Mouse (Mus musculus): ENCODE data around the gene Bpi. TPM values are rescaled to one million over a fixed set of nuclear protein-coding genes. Genes with fewer than 3 reads are reported as not detected.

Gene Bpi
- polyA plus RNA-seq, 1 experiment from 2014 or later: not detected

GRCm38 (mm10) chr2:158247852-158248251 is 10.0 kb upstream of the Bpi start:
- H3K4me1 ChIP-seq (ENCODE audit: control insufficient read depth, insufficient read depth, low read length): no peaks in the 10 kb centered on the region
- ATAC-seq (ENCODE audit: insufficient number of reproducible peaks, insufficient read depth, low FRiP score, low read depth): no peak
- H3K9me3 ChIP-seq (ENCODE audit: control insufficient read depth, low read depth, low read length): no peaks in the 10 kb centered on the region
- no peaks in the 10 kb centered on the region for H3K27me3 ChIP-seq (ENCODE audit: control insufficient read depth, insufficient read depth, low read length)
- H3K9ac ChIP-seq (replicated peaks; ENCODE audit: low read depth, low read length): no peak overlapping the region
- H3K4me2 ChIP-seq (replicated peaks; ENCODE audit: low read depth, low read length): no peak overlapping the region
- no peak overlapping the region for H3K4me3 ChIP-seq (ENCODE audit: low read depth, low read length)
- WGBS: 70% methylated on average over 6 of the region's 6 CpGs
- H3K36me3 ChIP-seq (ENCODE audit: control insufficient read depth, insufficient read depth, low read length): no peaks in the 10 kb centered on the region
- H3K27ac ChIP-seq (ENCODE audit: low read length): no peak overlapping the region

GRCm38 (mm10) chr2:158248318-158248717 is 9.6 kb upstream of the Bpi start:
- H3K9me3 ChIP-seq (ENCODE audit: control insufficient read depth, low read depth, low read length): no peaks in the 10 kb centered on the region
- no peak overlapping the region for H3K4me2 ChIP-seq (replicated peaks; ENCODE audit: low read depth, low read length)
- whole genome bisulfite sequencing: 36% methylated on average over 7 of the region's 7 CpGs
- H3K27me3 ChIP-seq (ENCODE audit: control insufficient read depth, insufficient read depth, low read length): no peaks in the 10 kb centered on the region
- no peaks in the 10 kb centered on the region for H3K4me1 ChIP-seq (ENCODE audit: control insufficient read depth, insufficient read depth, low read length)
- no peak overlapping the region for H3K9ac ChIP-seq (replicated peaks; ENCODE audit: low read depth, low read length)
- no peak overlapping the region for H3K27ac ChIP-seq (ENCODE audit: low read length)
- H3K36me3 ChIP-seq (ENCODE audit: control insufficient read depth, insufficient read depth, low read length): no peaks in the 10 kb centered on the region
- no peak overlapping the region for H3K4me3 ChIP-seq (ENCODE audit: low read depth, low read length)
- ATAC-seq (ENCODE audit: insufficient number of reproducible peaks, insufficient read depth, low FRiP score, low read depth): no peak

GRCm38 (mm10) chr2:158250558-158250957 is 7.3 kb upstream of the Bpi start:
- Histone ChIP-seq H3K27me3 (ENCODE audit: control insufficient read depth, insufficient read depth, low read length) (no peaks in the 10 kb centered on the region), H3K36me3 (ENCODE audit: control insufficient read depth, insufficient read depth, low read length) (no peaks in the 10 kb centered on the region), H3K4me1 (ENCODE audit: control insufficient read depth, insufficient read depth, low read length) (no peaks in the 10 kb centered on the region), H3K9ac (replicated peaks; ENCODE audit: low read depth, low read length) (no peak overlapping the region), H3K4me2 (replicated peaks; ENCODE audit: low read depth, low read length) (no peak overlapping the region), H3K9me3 (ENCODE audit: control insufficient read depth, low read depth, low read length) (no peaks in the 10 kb centered on the region), H3K4me3 (ENCODE audit: low read depth, low read length) (no peak overlapping the region), H3K27ac (ENCODE audit: low read length) (no peak overlapping the region)
- 73% methylated on average over 4 of the region's 4 CpGs for WGBS
- ATAC-seq (ENCODE audit: insufficient number of reproducible peaks, insufficient read depth, low FRiP score, low read depth): no peak

GRCm38 (mm10) chr2:158253806-158254205 is 4.1 kb upstream of the Bpi start:
- Histone ChIP-seq H3K36me3 (ENCODE audit: control insufficient read depth, insufficient read depth, low read length) (no peaks in the 10 kb centered on the region), H3K27ac (ENCODE audit: low read length) (no peak overlapping the region), H3K4me1 (ENCODE audit: control insufficient read depth, insufficient read depth, low read length) (peaks cover 18% of the 10 kb centered on the region; the same call in 1 of the 2 replicates), H3K9me3 (ENCODE audit: control insufficient read depth, low read depth, low read length) (no peaks in the 10 kb centered on the region), H3K9ac (replicated peaks; ENCODE audit: low read depth, low read length) (no peak overlapping the region), H3K4me2 (replicated peaks; ENCODE audit: low read depth, low read length) (no peak overlapping the region), H3K4me3 (ENCODE audit: low read depth, low read length) (no peak overlapping the region), H3K27me3 (ENCODE audit: control insufficient read depth, insufficient read depth, low read length) (no peaks in the 10 kb centered on the region)
- 77% methylated on average over 5 of the region's 5 CpGs for WGBS
- ATAC-seq (ENCODE audit: insufficient number of reproducible peaks, insufficient read depth, low FRiP score, low read depth): no peak

- Histone ChIP-seq H3K9me3 (ENCODE audit: control insufficient read depth, low read depth, low read length) (no peaks in the 10 kb centered on the region), H3K4me1 (ENCODE audit: control insufficient read depth, insufficient read depth, low read length) (peaks cover 18% of the 10 kb centered on the region; the same call in 1 of the 2 replicates), H3K27me3 (ENCODE audit: control insufficient read depth, insufficient read depth, low read length) (no peaks in the 10 kb centered on the region), H3K9ac (replicated peaks; ENCODE audit: low read depth, low read length) (0 out of 2 replicates have a peak overlapping the region, but pooled peaks have one; percentile 4), H3K36me3 (ENCODE audit: control insufficient read depth, insufficient read depth, low read length) (no peaks in the 10 kb centered on the region), H3K27ac (ENCODE audit: low read length) (no peak overlapping the region; the same call in 1 of the 2 replicates), H3K4me3 (ENCODE audit: low read depth, low read length) (no peak overlapping the region), H3K4me2 (replicated peaks; ENCODE audit: low read depth, low read length) (0 out of 2 replicates have a peak overlapping the region, but pooled peaks have one; percentile 0)
- peak; percentile 72; the same call in 1 of the 2 replicates for ATAC-seq (ENCODE audit: insufficient number of reproducible peaks, insufficient read depth, low FRiP score, low read depth)
- WGBS: 9% methylated on average over 5 of the region's 5 CpGs
These were observed 1.0 kb upstream of the Bpi start for GRCm38 (mm10) chr2:158256894-158257293.

DNA sequence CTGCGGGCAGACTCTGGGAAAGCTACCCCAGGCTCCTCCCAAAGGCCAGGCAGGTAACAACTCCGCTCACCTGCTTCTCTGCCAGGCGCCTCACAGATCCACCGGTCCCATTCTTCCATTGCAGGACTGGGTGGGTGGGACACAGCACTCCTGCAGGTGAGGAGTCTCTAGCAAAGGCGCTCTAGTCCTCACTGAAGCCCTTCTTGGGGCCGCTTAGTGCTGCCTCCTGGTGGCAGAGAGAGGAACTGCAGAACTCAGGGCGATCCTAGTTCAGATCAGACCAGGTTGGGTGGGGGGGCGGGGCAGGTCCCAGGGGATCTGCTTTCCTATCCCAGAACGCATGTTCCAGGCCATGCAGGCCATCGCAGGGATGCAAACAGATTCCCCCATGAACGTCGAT is 887 bp downstream of the Bpi start:
- Histone ChIP-seq H3K27ac (ENCODE audit: low read length) (no peak overlapping the region), H3K9ac (replicated peaks; ENCODE audit: low read depth, low read length) (no peak overlapping the region), H3K9me3 (ENCODE audit: control insufficient read depth, low read depth, low read length) (no peaks in the 10 kb centered on the region), H3K4me3 (ENCODE audit: low read depth, low read length) (no peak overlapping the region), H3K4me2 (replicated peaks; ENCODE audit: low read depth, low read length) (no peak overlapping the region), H3K4me1 (ENCODE audit: control insufficient read depth, insufficient read depth, low read length) (peaks cover 18% of the 10 kb centered on the region; the same call in 1 of the 2 replicates), H3K27me3 (ENCODE audit: control insufficient read depth, insufficient read depth, low read length) (no peaks in the 10 kb centered on the region), H3K36me3 (ENCODE audit: control insufficient read depth, insufficient read depth, low read length) (no peaks in the 10 kb centered on the region)
- 14% methylated on average over 12 of the region's 12 CpGs for WGBS
- ATAC-seq (ENCODE audit: insufficient number of reproducible peaks, insufficient read depth, low FRiP score, low read depth): 0 out of 2 replicates have a peak, but pooled peaks have one; percentile 25

DNA sequence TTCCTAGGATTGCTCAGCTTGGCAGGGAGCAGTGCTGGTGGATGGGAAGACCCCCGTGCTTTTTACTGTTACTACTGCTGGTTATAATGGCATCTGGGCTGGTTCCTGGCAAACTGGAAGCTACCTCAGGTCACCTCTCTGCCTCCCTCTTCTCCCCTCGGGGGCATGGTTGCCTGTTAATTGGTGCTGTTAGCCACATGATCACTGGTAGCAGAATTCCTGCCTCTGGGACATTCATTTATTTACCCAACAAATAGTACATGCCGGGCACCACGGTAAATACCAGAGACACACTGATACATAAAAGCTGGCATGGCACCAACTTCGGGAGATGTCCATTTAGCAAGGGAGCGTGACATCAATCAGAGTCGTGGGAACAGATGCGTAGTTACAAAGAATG is 1.6 kb downstream of the Bpi start:
- ATAC-seq (ENCODE audit: insufficient number of reproducible peaks, insufficient read depth, low FRiP score, low read depth): no peak
- H3K36me3 ChIP-seq (ENCODE audit: control insufficient read depth, insufficient read depth, low read length): no peaks in the 10 kb centered on the region
- WGBS: 68% methylated on average over 8 of the region's 8 CpGs

DNA sequence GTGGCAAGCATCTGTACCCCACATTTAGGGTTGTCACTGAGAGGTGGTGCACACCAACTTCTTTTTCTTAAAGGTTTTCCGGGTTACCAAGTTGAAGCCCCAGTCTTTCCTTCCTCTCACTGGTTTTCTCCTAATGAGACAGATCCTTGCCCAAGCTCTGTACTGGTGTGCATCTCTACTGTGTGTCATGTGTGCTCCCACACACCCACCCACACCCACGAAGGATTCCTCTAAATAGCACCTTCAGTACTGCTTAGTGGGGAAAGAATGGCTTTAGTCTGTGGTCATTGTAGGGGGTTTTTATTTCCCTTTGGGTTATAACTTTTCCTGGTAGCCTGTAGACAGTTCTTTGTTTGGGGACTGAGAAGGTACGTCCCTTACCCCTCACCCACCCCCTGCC is 7.0 kb downstream of the Bpi start:
- no peak overlapping the region for H3K27ac ChIP-seq (ENCODE audit: low read length)
- no peak overlapping the region for H3K4me3 ChIP-seq (ENCODE audit: low read depth, low read length)
- no peak overlapping the region for H3K4me2 ChIP-seq (replicated peaks; ENCODE audit: low read depth, low read length)
- no peaks in the 10 kb centered on the region for H3K27me3 ChIP-seq (ENCODE audit: control insufficient read depth, insufficient read depth, low read length)
- no peak for ATAC-seq (ENCODE audit: insufficient number of reproducible peaks, insufficient read depth, low FRiP score, low read depth)
- no peaks in the 10 kb centered on the region for H3K9me3 ChIP-seq (ENCODE audit: control insufficient read depth, low read depth, low read length)
- H3K36me3 ChIP-seq (ENCODE audit: control insufficient read depth, insufficient read depth, low read length): no peaks in the 10 kb centered on the region
- no peaks in the 10 kb centered on the region for H3K4me1 ChIP-seq (ENCODE audit: control insufficient read depth, insufficient read depth, low read length)
- no peak overlapping the region for H3K9ac ChIP-seq (replicated peaks; ENCODE audit: low read depth, low read length)
- WGBS: 83% methylated on average over 3 of the region's 3 CpGs

More for the DNA sequence above, 1.6 kb downstream of the Bpi start:
- Histone ChIP-seq H3K9me3 (ENCODE audit: control insufficient read depth, low read depth, low read length) (no peaks in the 10 kb centered on the region), H3K4me1 (ENCODE audit: control insufficient read depth, insufficient read depth, low read length) (peaks cover 18% of the 10 kb centered on the region; the same call in 1 of the 2 replicates), H3K27ac (ENCODE audit: low read length) (no peak overlapping the region), H3K4me3 (ENCODE audit: low read depth, low read length) (no peak overlapping the region), H3K27me3 (ENCODE audit: control insufficient read depth, insufficient read depth, low read length) (no peaks in the 10 kb centered on the region), H3K9ac (replicated peaks; ENCODE audit: low read depth, low read length) (no peak overlapping the region), H3K4me2 (replicated peaks; ENCODE audit: low read depth, low read length) (no peak overlapping the region)

DNA sequence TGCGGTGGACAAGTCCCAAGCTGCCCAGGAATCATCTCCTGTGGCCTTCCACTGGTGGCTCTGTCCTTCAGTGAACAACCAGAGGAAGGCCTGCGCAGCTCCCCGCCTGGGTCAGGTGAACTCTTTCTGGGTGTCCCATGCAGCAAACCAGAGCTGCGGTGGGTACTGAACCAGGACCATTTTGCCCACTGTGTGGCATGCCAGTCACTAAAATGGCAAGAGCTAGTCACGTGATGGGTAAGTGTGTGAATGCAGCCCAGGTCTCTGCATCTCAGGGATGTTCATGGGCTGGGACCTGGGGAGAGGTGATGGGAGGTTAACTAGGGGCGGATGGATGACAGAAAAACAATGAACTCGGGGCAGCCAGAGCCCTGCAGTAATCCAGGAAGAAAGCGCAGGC is 12.1 kb downstream of the Bpi start:
- ATAC-seq (ENCODE audit: insufficient number of reproducible peaks, insufficient read depth, low FRiP score, low read depth): no peak
- Histone ChIP-seq H3K27me3 (ENCODE audit: control insufficient read depth, insufficient read depth, low read length) (no peaks in the 10 kb centered on the region), H3K9ac (replicated peaks; ENCODE audit: low read depth, low read length) (no peak overlapping the region), H3K4me2 (replicated peaks; ENCODE audit: low read depth, low read length) (no peak overlapping the region), H3K4me1 (ENCODE audit: control insufficient read depth, insufficient read depth, low read length) (no peaks in the 10 kb centered on the region), H3K9me3 (ENCODE audit: control insufficient read depth, low read depth, low read length) (no peaks in the 10 kb centered on the region), H3K27ac (ENCODE audit: low read length) (no peak overlapping the region), H3K4me3 (ENCODE audit: low read depth, low read length) (no peak overlapping the region), H3K36me3 (ENCODE audit: control insufficient read depth, insufficient read depth, low read length) (no peaks in the 10 kb centered on the region)
- 81% methylated on average over 8 of the region's 8 CpGs for WGBS

All from stomach, embryonic 14.5 days (tissue).